Mouse (Mus musculus): ENCODE data around the gene Maip1. TPM values are rescaled to one million over a fixed set of nuclear protein-coding genes. Genes with fewer than 3 reads are reported as not detected.

Gene Maip1
- polyA plus RNA-seq, 1 experiment from 2014 or later, result 21.2 TPM

GRCm38 (mm10) chr1:57386519-57386918 lies 19.6 kb upstream of the Maip1 start:
- H3K4me2 ChIP-seq (replicated peaks; ENCODE audit: low read depth, low read length), result no peak overlapping the region
- peaks cover 21% of the 10 kb centered on the region; the same call in 1 of the 2 replicates for H3K36me3 ChIP-seq (ENCODE audit: control insufficient read depth, insufficient read depth, low read length)
- no peaks in the 10 kb centered on the region for H3K4me1 ChIP-seq (ENCODE audit: control insufficient read depth, insufficient read depth, low read length)
- no peaks in the 10 kb centered on the region for H3K9me3 ChIP-seq (ENCODE audit: control insufficient read depth, low read length)
- no peak overlapping the region for H3K27ac ChIP-seq (ENCODE audit: low read depth, low read length)
- no peaks in the 10 kb centered on the region for H3K27me3 ChIP-seq (ENCODE audit: control insufficient read depth, insufficient read depth, low read length)
- no peak for ATAC-seq (ENCODE audit: low FRiP score, low TSS enrichment)
- H3K9ac ChIP-seq (ENCODE audit: low read depth, low read length), result no peak overlapping the region
- no peak overlapping the region for H3K4me3 ChIP-seq (ENCODE audit: low read length)

- Histone ChIP-seq H3K4me3 (ENCODE audit: low read length) (no peak overlapping the region), H3K27ac (ENCODE audit: low read depth, low read length) (no peak overlapping the region), H3K4me1 (ENCODE audit: control insufficient read depth, insufficient read depth, low read length) (no peaks in the 10 kb centered on the region), H3K9ac (ENCODE audit: low read depth, low read length) (no peak overlapping the region), H3K27me3 (ENCODE audit: control insufficient read depth, insufficient read depth, low read length) (no peaks in the 10 kb centered on the region), H3K36me3 (ENCODE audit: control insufficient read depth, insufficient read depth, low read length) (peaks cover 26% of the 10 kb centered on the region), H3K4me2 (replicated peaks; ENCODE audit: low read depth, low read length) (no peak overlapping the region), H3K9me3 (ENCODE audit: control insufficient read depth, low read length) (no peaks in the 10 kb centered on the region)
- ATAC-seq (ENCODE audit: low FRiP score, low TSS enrichment), result no peak
- WGBS, result 91% methylated on average over 2 of the region's 2 CpGs
These were observed 18.3 kb upstream of the Maip1 start for GRCm38 (mm10) chr1:57387876-57388275.

GRCm38 (mm10) chr1:57388402-57389155 lies 17.5 kb upstream of the Maip1 start:
- H3K4me3 ChIP-seq (ENCODE audit: low read length), result no peak overlapping the region
- no peaks in the 10 kb centered on the region for H3K27me3 ChIP-seq (ENCODE audit: control insufficient read depth, insufficient read depth, low read length)
- no peaks in the 10 kb centered on the region for H3K4me1 ChIP-seq (ENCODE audit: control insufficient read depth, insufficient read depth, low read length)
- no peak overlapping the region for H3K27ac ChIP-seq (ENCODE audit: low read depth, low read length)
- H3K9me3 ChIP-seq (ENCODE audit: control insufficient read depth, low read length), result no peaks in the 10 kb centered on the region
- H3K36me3 ChIP-seq (ENCODE audit: control insufficient read depth, insufficient read depth, low read length), result peaks cover 33% of the 10 kb centered on the region
- no peak for ATAC-seq (ENCODE audit: low FRiP score, low TSS enrichment)
- WGBS, result 94% methylated on average over 8 of the region's 8 CpGs
- H3K9ac ChIP-seq (ENCODE audit: low read depth, low read length), result no peak overlapping the region
- H3K4me2 ChIP-seq (replicated peaks; ENCODE audit: low read depth, low read length), result no peak overlapping the region

- Histone ChIP-seq H3K4me3 (ENCODE audit: low read length) (no peak overlapping the region), H3K36me3 (ENCODE audit: control insufficient read depth, insufficient read depth, low read length) (peaks cover 40% of the 10 kb centered on the region), H3K27me3 (ENCODE audit: control insufficient read depth, insufficient read depth, low read length) (no peaks in the 10 kb centered on the region), H3K4me1 (ENCODE audit: control insufficient read depth, insufficient read depth, low read length) (no peaks in the 10 kb centered on the region), H3K27ac (ENCODE audit: low read depth, low read length) (no peak overlapping the region), H3K9me3 (ENCODE audit: control insufficient read depth, low read length) (no peaks in the 10 kb centered on the region), H3K9ac (ENCODE audit: low read depth, low read length) (no peak overlapping the region), H3K4me2 (replicated peaks; ENCODE audit: low read depth, low read length) (no peak overlapping the region)
- ATAC-seq (ENCODE audit: low FRiP score, low TSS enrichment), result no peak
- 93% methylated on average over 4 of the region's 4 CpGs for WGBS
These were observed 14.9 kb upstream of the Maip1 start for GRCm38 (mm10) chr1:57390993-57391790.

GRCm38 (mm10) chr1:57392417-57392816 lies 13.7 kb upstream of the Maip1 start:
- Histone ChIP-seq H3K27ac (ENCODE audit: low read depth, low read length) (no peak overlapping the region), H3K4me3 (ENCODE audit: low read length) (no peak overlapping the region), H3K36me3 (ENCODE audit: control insufficient read depth, insufficient read depth, low read length) (peaks cover 46% of the 10 kb centered on the region), H3K4me2 (replicated peaks; ENCODE audit: low read depth, low read length) (no peak overlapping the region), H3K9me3 (ENCODE audit: control insufficient read depth, low read length) (no peaks in the 10 kb centered on the region), H3K4me1 (ENCODE audit: control insufficient read depth, insufficient read depth, low read length) (no peaks in the 10 kb centered on the region), H3K27me3 (ENCODE audit: control insufficient read depth, insufficient read depth, low read length) (no peaks in the 10 kb centered on the region), H3K9ac (ENCODE audit: low read depth, low read length) (no peak overlapping the region)
- WGBS, result 85% methylated on average over 4 of the region's 4 CpGs
- ATAC-seq (ENCODE audit: low FRiP score, low TSS enrichment), result no peak

GRCm38 (mm10) chr1:57394051-57394450 lies 12.1 kb upstream of the Maip1 start:
- Histone ChIP-seq H3K9me3 (ENCODE audit: control insufficient read depth, low read length) (no peaks in the 10 kb centered on the region), H3K4me2 (replicated peaks; ENCODE audit: low read depth, low read length) (no peak overlapping the region), H3K36me3 (ENCODE audit: control insufficient read depth, insufficient read depth, low read length) (peaks cover 35% of the 10 kb centered on the region), H3K27me3 (ENCODE audit: control insufficient read depth, insufficient read depth, low read length) (no peaks in the 10 kb centered on the region), H3K27ac (ENCODE audit: low read depth, low read length) (no peak overlapping the region), H3K4me3 (ENCODE audit: low read length) (no peak overlapping the region), H3K4me1 (ENCODE audit: control insufficient read depth, insufficient read depth, low read length) (no peaks in the 10 kb centered on the region), H3K9ac (ENCODE audit: low read depth, low read length) (no peak overlapping the region)
- 70% methylated on average over 3 of the region's 3 CpGs for WGBS
- no peak for ATAC-seq (ENCODE audit: low FRiP score, low TSS enrichment)

GRCm38 (mm10) chr1:57400321-57400720 lies 5.8 kb upstream of the Maip1 start:
- H3K9ac ChIP-seq (ENCODE audit: low read depth, low read length), result no peak overlapping the region
- H3K4me1 ChIP-seq (ENCODE audit: control insufficient read depth, insufficient read depth, low read length), result no peaks in the 10 kb centered on the region
- WGBS, result 96% methylated on average over 2 of the region's 2 CpGs
- H3K9me3 ChIP-seq (ENCODE audit: control insufficient read depth, low read length), result no peaks in the 10 kb centered on the region
- no peak overlapping the region for H3K4me3 ChIP-seq (ENCODE audit: low read length)
- H3K36me3 ChIP-seq (ENCODE audit: control insufficient read depth, insufficient read depth, low read length), result peaks cover 19% of the 10 kb centered on the region
- no peak overlapping the region for H3K27ac ChIP-seq (ENCODE audit: low read depth, low read length)
- no peak overlapping the region for H3K4me2 ChIP-seq (replicated peaks; ENCODE audit: low read depth, low read length)
- no peak for ATAC-seq (ENCODE audit: low FRiP score, low TSS enrichment)
- H3K27me3 ChIP-seq (ENCODE audit: control insufficient read depth, insufficient read depth, low read length), result no peaks in the 10 kb centered on the region

GRCm38 (mm10) chr1:57400877-57401276 lies 5.3 kb upstream of the Maip1 start:
- no peak overlapping the region for H3K4me2 ChIP-seq (replicated peaks; ENCODE audit: low read depth, low read length)
- H3K4me3 ChIP-seq (ENCODE audit: low read length), result no peak overlapping the region
- ATAC-seq (ENCODE audit: low FRiP score, low TSS enrichment), result no peak
- no peaks in the 10 kb centered on the region for H3K27me3 ChIP-seq (ENCODE audit: control insufficient read depth, insufficient read depth, low read length)
- H3K4me1 ChIP-seq (ENCODE audit: control insufficient read depth, insufficient read depth, low read length), result no peaks in the 10 kb centered on the region
- H3K27ac ChIP-seq (ENCODE audit: low read depth, low read length), result no peak overlapping the region
- no peaks in the 10 kb centered on the region for H3K9me3 ChIP-seq (ENCODE audit: control insufficient read depth, low read length)
- H3K9ac ChIP-seq (ENCODE audit: low read depth, low read length), result no peak overlapping the region
- 90% methylated on average over 2 of the region's 2 CpGs for WGBS
- peaks cover 19% of the 10 kb centered on the region for H3K36me3 ChIP-seq (ENCODE audit: control insufficient read depth, insufficient read depth, low read length)

- Histone ChIP-seq H3K9me3 (ENCODE audit: control insufficient read depth, low read length) (no peaks in the 10 kb centered on the region), H3K4me1 (ENCODE audit: control insufficient read depth, insufficient read depth, low read length) (no peaks in the 10 kb centered on the region), H3K27ac (ENCODE audit: low read depth, low read length) (no peak overlapping the region), H3K9ac (ENCODE audit: low read depth, low read length) (no peak overlapping the region), H3K36me3 (ENCODE audit: control insufficient read depth, insufficient read depth, low read length) (peaks cover 10% of the 10 kb centered on the region; the same call in 1 of the 2 replicates), H3K27me3 (ENCODE audit: control insufficient read depth, insufficient read depth, low read length) (no peaks in the 10 kb centered on the region), H3K4me2 (replicated peaks; ENCODE audit: low read depth, low read length) (no peak overlapping the region), H3K4me3 (ENCODE audit: low read length) (no peak overlapping the region)
- ATAC-seq (ENCODE audit: low FRiP score, low TSS enrichment), result no peak
- 90% methylated on average over 5 of the region's 5 CpGs for WGBS
These were observed 4.0 kb upstream of the Maip1 start for GRCm38 (mm10) chr1:57402116-57402515.

Data from kidney, embryonic 14.5 days (tissue).